Mouse (Mus musculus): Measurements from ENCODE around the gene Taf13. TPM values are rescaled to one million over a fixed set of nuclear protein-coding genes. Genes with fewer than 3 reads are reported as not detected.
A peak's percentile ranks its signal among the peaks of the same experiment; 100 is the strongest.
"Not testable (repeated sequence)": the region's sequence is repeated elsewhere in the genome, so short reads cannot be mapped to it uniquely, and the experiment has no call there.

The Taf13 gene
- 10 to 100 TPM; 20.4 to 23.0 TPM for total RNA-seq (2021)
- long read RNA-seq, transcript Taf13-204 (4 exons, 2,443 nt) = major isoform, 9 of 11 reads
- long read RNA-seq, partial matches to known transcripts = 0 of 11 reads
- long read RNA-seq, other reads (novel, unspliced or antisense) = 1 of 11 reads

- peak; percentile 95 to 98 for DNase-seq (ENCODE audit: low spot score in 2 of 2)
These were observed at the start of gene Taf13 for GRCm38 (mm10) chr3:108571443-108572294. Gene Taf13 (plus strand): TSS chr3:108571698.

GRCm38 (mm10) chr3:108523415-108523814 lies 48.1 kb upstream of the Taf13 start:
- DNase-seq (ENCODE audit: low spot score in 2 of 2) = no peak

GRCm38 (mm10) chr3:108528489-108528888 lies 43.0 kb upstream of the Taf13 start:
- no peak for DNase-seq (ENCODE audit: low spot score in 2 of 2)

- no peak for DNase-seq (ENCODE audit: low spot score in 2 of 2)
These were observed 38.2 kb upstream of the Taf13 start for GRCm38 (mm10) chr3:108533114-108533885.

DNA sequence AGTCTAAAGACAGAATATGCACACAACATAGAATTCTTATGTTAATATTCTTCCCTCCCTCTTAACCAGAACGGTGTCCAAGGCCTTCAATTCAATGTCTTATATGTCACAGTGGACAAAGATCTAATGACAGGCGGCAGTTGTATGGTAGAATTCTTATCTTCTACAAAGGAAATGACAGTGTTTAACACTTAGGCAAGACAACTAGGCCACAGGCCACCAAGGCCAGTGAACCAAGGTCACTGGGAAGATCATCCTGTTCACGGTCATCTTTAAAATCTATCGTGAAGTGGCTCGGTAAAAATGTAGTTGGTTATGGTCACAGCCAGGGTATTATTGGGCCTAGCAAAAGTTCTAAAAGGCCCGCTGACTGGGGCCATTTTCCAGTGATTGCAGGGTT lies 37.5 kb upstream of the Taf13 start, which contains the start of gene 1700013F07Rik:
Gene 1700013F07Rik, plus strand, starts transcription at position 200 of the 400 bp plus-strand sequence.
- DNase-seq (ENCODE audit: low spot score in 2 of 2) = no peak

GRCm38 (mm10) chr3:108535896-108536516 lies 35.5 kb upstream of the Taf13 start:
- no peak for DNase-seq (ENCODE audit: low spot score in 2 of 2)

GRCm38 (mm10) chr3:108536517-108537260 lies 34.8 kb upstream of the Taf13 start, which contains the start of gene 5330417C22Rik:
Gene 5330417C22Rik (minus strand): TSS chr3:108536536.
- peak; percentile 90 to 91 for DNase-seq (ENCODE audit: low spot score in 2 of 2)

DNA sequence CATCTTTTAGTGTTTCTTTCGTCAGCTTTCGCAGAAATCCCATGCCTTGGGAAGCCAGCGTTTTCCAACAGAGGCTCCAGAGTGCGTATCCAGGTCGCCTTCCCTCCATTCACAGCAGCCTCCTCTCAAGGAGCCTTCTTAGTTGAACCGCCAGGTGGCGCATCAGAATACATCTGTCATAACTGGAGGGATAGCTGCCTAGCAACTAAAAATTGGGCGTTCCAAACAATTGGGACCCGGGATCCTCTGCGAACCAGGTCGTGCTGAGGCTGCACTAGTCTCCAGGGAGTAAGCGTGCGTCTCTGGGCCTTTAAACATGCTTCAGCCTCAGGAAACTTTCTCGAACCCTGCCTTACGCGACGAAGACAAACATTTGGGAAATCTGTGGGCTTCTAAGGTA lies 34.2 kb upstream of the Taf13 start:
- DNase-seq (ENCODE audit: low spot score in 2 of 2) = peak; percentile 85 to 93

- DNase-seq (ENCODE audit: low spot score in 2 of 2) = no peak
These were observed 29.2 kb upstream of the Taf13 start for GRCm38 (mm10) chr3:108542299-108542698.

DNA sequence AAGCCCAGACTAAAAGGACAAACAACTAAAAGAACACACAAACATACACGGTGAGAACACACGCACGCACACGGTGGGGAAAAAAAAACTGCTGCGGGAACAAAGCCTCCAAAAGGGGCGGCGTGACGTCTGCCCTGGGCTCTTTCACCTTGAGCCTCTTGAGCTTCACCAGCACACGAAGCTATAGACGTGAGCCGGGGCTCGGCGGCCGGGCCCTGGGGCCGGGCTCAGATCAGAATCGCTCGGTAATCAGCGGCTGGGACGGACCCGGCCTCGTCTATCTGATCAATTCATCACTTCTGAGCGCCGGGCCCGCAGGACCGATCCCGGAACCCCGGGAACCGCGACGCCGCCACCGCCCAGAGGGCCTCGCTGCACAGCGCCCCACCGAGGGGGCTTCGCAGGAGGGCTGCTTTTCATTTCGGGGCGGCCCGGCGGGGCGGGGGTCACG lies 17.4 kb upstream of the Taf13 start:
- DNase-seq (ENCODE audit: low spot score in 2 of 2) = no peak

DNA sequence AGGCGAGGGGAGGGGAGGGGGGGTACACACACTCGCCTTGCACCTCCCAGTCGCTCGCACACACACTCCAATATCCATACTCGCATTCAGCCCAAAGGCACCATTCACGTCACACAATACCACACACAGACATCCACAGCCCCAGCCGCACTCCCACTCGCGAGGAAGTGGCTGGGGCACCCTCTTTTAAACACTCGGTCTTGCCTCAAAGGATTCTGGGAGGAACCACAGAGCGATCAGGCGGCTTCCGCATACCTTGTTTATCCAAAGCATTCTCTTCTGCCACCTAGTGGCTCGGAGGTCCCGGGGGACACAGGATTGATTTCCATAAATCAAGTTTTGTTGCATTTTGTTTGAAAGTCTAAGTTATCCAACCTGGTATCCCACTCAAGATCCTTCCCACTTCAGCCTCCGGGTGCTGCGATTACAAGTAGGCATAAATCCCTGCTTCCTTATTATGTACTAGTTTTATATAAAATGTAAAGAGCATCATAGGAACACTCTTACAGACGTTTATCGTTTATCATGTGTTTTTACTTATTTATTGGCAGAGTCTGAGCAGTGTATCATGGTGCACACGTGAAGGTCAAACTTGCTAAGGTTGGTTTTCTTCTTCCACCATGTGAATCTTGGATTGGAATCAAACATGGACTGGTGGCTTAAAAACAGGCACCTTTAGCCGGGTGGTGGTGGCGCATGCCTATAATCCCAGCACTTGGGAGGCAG lies 16.7 kb upstream of the Taf13 start:
- DNase-seq (ENCODE audit: low spot score in 2 of 2) = peak; percentile 89 to 98

DNA sequence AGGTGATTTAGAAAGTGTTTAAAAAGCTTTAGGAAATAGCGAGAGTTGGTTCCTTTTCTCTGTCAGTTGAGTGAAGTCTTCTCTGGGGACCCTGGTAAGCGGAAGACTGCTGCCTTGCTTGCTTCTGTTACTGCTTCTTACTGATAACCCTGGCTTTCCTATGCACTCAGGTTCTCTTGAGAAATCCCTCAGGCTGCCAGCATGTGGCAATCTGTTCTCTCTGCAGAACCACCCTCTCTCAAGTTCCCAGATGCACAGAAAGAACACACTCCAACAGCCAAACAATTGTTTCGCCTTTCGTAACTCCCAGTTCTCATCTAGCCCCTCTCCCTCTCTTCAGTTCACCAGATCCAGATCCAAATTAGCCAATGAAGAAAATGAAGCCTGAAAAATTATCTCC lies 13.6 kb upstream of the Taf13 start:
- peak in 1 of 2 experiments; percentile 57 for DNase-seq (ENCODE audit: low spot score in 2 of 2)

GRCm38 (mm10) chr3:108562133-108562730 lies 9.3 kb upstream of the Taf13 start, which contains the start of gene Tmem167b:
Gene Tmem167b (minus strand): TSS chr3:108562466.
- peak; percentile 97 to 99 for DNase-seq (ENCODE audit: low spot score in 2 of 2)

DNA sequence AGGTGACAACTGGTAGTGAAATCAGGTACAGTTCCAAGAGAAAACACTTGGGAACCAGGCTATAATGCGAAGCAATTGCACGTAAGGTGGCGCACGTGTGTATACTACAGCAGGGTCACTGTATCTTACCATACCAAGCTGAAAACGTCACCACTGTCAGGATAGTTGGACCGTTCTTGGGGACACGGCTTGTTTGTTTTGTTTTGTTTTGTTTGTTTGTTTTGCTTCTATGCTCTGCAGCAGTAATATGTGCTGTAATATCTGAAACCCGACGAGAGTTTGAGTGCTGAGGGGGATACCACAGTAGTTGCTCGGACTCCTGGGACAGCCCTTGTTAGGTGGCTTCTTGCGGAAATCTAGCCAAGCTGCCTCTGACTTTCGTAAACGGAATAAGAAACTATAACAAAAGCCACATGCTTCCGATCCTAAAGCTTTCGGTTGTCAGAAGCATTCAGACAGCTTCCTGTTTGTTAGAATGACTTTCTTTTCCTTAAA lies 8.7 kb upstream of the Taf13 start:
- no peak for DNase-seq (ENCODE audit: low spot score in 2 of 2)

DNA sequence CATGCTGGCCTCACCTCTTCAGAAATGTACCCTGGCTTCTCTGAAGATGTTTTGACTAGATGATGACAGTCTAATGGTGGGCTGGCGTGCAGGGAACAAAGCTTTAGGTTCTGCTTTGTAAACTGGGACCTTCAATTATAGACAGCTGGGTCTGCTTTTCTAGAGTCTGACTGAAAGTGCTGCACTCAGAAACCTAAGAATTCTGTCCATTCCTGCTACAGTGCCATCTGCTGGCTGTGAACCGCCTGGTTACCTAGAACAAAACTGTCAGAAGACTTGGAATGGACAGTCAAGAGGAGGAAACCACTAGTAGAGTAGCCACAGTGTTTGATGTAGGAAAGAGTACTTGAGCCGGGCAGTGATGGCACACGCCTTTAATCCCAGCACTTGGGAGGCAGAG lies 8.2 kb upstream of the Taf13 start:
- peak; percentile 58 to 88 for DNase-seq (ENCODE audit: low spot score in 2 of 2)

DNA sequence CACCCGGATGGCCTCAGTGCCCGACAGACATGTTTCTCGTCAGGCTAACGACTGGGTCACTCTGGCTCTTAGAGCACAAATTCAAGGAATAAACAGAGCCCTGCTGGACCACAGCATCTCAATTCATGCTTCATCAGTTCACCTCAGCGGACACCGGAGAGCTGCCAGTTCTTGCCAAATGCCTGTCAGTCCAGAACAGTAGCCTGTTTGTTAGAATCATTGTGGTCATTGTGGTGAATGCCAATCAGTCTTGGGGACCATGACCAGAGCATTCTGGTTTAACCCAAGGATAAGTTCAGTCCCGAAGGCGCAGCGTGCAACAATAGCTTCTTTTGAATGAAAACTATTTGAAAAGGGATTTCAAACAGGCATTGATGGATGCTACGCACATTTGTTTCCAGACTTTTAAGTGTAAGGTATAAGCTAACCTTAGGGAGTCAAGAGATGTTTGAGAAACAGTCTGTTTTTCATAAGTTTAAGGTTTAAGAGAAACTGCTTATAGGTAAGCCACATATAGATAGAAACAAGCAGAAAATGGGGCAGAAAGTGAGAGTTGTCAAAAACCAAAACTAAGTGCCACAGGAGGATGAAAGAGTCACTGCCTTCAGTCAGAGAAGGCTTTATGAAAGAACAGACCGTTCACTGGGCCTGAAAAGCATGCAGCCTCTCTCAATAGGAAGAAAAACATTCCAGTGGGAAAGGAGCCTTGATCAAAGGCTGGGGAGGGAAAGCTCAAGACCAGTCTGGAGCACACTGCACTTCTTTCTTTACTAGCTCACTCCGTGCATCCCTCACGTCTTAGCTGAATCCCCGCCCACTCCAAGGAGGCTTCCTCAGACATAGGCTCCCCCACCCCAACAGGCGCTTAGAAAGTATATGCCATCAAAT lies 3.3 kb upstream of the Taf13 start:
- peak in 1 of 2 experiments; percentile 56 for DNase-seq (ENCODE audit: low spot score in 2 of 2)

DNA sequence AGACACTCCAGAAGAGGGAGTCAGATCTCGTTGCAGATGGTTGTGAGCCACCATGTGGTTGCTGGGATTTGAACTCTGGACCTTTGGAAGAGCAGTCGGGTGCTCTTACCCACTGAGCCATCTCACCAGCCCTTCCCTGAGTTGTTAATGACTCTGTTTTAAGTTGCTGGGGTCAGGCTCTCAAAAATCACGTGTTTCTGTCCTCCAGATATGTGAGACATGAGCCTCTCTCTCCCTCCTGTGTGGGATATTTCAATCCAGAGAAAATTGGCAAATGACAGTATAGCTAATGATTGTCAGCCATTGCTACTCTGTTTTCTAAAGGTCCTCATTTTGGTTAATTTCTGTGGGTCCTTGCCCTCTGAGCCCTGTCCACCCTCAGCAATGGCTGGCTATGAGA lies 1.9 kb upstream of the Taf13 start:
- not testable (repeated sequence) for DNase-seq (ENCODE audit: low spot score in 2 of 2)

DNA sequence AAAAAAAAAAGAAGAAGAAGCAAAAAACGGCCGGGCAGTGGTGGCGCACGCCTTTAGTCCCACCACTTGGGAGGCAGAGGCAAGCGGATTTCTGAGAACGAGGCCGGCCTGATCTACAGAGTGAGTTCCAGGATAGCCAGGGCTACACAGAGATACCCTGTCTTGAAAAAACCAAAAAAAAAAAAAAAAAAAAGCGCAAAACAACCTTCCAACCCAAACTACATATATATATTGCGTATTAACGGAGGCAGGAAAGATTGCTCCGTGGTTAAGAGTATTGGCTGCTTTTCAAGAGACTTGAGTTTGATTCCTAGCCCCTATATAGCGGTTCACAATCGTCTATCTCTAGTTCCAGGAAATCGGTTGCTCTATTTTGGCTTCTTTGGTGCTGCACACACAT lies 685 bp upstream of the Taf13 start:
- DNase-seq (ENCODE audit: low spot score in 2 of 2) = no peak
